Mouse (Mus musculus): ENCODE results near the gene Fbxo11. TPM values are rescaled to one million over a fixed set of nuclear protein-coding genes. Genes with fewer than 3 reads are reported as not detected.

The Fbxo11 gene
- polyA plus RNA-seq, 1 experiment from 2014 or later: 20.7 TPM

DNA sequence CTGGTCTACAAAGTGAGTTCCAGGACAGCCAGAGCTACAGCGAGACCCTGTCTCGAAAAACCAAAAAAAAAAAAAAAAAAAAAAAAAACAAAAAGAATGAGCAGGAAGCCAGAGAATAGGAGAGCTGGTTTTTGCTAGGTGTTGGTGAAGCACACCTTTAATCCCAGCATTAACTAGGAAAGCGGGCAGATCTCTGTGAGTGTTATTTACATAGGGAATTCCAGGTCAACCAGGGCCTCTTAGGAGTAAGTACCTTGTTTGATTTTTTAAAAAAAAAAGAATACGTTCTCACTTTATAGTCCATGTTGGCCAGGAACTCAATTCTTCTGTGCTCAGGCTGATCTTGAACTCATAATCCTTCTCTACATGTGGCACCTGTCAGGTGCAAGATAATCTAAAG, 13.4 kb downstream of the Fbxo11 start:
- no peaks in the 10 kb centered on the region for H3K27me3 ChIP-seq (ENCODE audit: control insufficient read depth, insufficient read depth, low read length)
- no peak overlapping the region for H3K27ac ChIP-seq (replicated peaks in 1 of 2; ENCODE audit: control insufficient read depth in 1 of 2, insufficient read depth in 1 of 2, low read depth in 2 of 2, low read length in 2 of 2)
- no peak overlapping the region for H3K9ac ChIP-seq (ENCODE audit: low read length)
- peaks cover 0 to 10% of the 10 kb centered on the region in 2 experiments; a peak in 3 of 4 replicates for H3K4me1 ChIP-seq (ENCODE audit: control insufficient read depth in 2 of 2, insufficient read depth in 2 of 2, low read length in 2 of 2)
- no peak overlapping the region for H3K4me2 ChIP-seq (ENCODE audit: low read length)
- H3K36me3 ChIP-seq (ENCODE audit: control insufficient read depth, insufficient read depth, low read length): no peaks in the 10 kb centered on the region
- H3K9me3 ChIP-seq (ENCODE audit: control insufficient read depth, low read length): no peaks in the 10 kb centered on the region
- no peak for ATAC-seq (ENCODE audit: insufficient number of reproducible peaks, insufficient read depth, low FRiP score, low read depth)
- no peak overlapping the region for H3K4me3 ChIP-seq (ENCODE audit: control insufficient read depth in 1 of 2, insufficient read depth in 1 of 2, low read depth in 1 of 2, low read length in 2 of 2)
- 95% methylated on average over 4 of the region's 4 CpGs for WGBS

DNA sequence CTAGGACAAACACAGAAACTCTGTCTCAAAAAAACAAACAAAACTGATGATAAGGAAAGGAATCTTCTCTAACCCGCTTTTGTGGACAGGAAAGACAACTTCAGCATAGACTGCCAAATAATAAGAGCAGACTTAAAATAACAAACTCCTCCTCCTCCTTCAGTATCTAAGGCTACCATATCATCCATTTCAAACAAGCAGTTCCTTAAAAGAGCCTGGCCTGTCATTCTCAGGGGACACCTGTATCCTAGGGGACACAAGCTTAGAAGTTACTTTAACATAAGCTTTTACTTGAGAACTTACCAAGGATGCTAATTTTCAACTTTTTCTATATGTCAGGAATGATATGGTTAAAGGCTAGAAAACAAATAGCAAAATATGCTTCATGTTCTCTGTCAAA, 14.2 kb downstream of the Fbxo11 start:
- Histone ChIP-seq H3K4me3 (ENCODE audit: control insufficient read depth in 1 of 2, insufficient read depth in 1 of 2, low read depth in 1 of 2, low read length in 2 of 2) (no peak overlapping the region), H3K4me2 (ENCODE audit: low read length) (no peak overlapping the region), H3K36me3 (ENCODE audit: control insufficient read depth, insufficient read depth, low read length) (no peaks in the 10 kb centered on the region), H3K27ac (replicated peaks in 1 of 2; ENCODE audit: control insufficient read depth in 1 of 2, insufficient read depth in 1 of 2, low read depth in 2 of 2, low read length in 2 of 2) (no peak overlapping the region), H3K9me3 (ENCODE audit: control insufficient read depth, low read length) (no peaks in the 10 kb centered on the region), H3K27me3 (ENCODE audit: control insufficient read depth, insufficient read depth, low read length) (no peaks in the 10 kb centered on the region), H3K4me1 (ENCODE audit: control insufficient read depth in 2 of 2, insufficient read depth in 2 of 2, low read length in 2 of 2) (peaks cover 0 to 3% of the 10 kb centered on the region in 2 experiments; a peak in 2 of 4 replicates), H3K9ac (ENCODE audit: low read length) (no peak overlapping the region)
- ATAC-seq (ENCODE audit: insufficient number of reproducible peaks, insufficient read depth, low FRiP score, low read depth): no peak
- 60% methylated on average over 1 of the region's 1 CpGs for WGBS

DNA sequence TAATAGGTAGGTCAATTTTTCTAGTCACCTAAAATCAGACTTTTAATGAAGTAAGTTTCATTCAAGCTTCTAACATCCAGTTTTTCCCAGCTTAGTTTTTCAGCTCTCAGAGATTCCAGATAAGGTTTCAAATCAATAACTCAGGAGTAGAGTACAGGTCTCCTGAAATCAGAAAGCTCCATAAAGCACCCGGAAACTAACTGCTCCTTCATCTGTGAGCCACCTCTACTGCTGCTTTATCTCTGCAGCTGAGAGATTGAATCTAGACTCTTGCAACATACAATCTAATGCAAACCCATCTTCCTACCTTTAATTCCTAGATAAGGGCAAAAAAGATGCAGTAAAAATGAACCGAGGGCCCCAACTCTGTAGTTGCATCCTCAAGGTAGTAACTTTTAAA, 14.8 kb downstream of the Fbxo11 start:
- Histone ChIP-seq H3K9ac (ENCODE audit: low read length) (no peak overlapping the region), H3K4me3 (ENCODE audit: control insufficient read depth in 1 of 2, insufficient read depth in 1 of 2, low read depth in 1 of 2, low read length in 2 of 2) (no peak overlapping the region), H3K36me3 (ENCODE audit: control insufficient read depth, insufficient read depth, low read length) (no peaks in the 10 kb centered on the region), H3K4me2 (ENCODE audit: low read length) (no peak overlapping the region), H3K27me3 (ENCODE audit: control insufficient read depth, insufficient read depth, low read length) (no peaks in the 10 kb centered on the region), H3K4me1 (ENCODE audit: control insufficient read depth in 2 of 2, insufficient read depth in 2 of 2, low read length in 2 of 2) (peaks cover 0 to 4% of the 10 kb centered on the region in 2 experiments; a peak in 2 of 4 replicates), H3K27ac (replicated peaks in 1 of 2; ENCODE audit: control insufficient read depth in 1 of 2, insufficient read depth in 1 of 2, low read depth in 2 of 2, low read length in 2 of 2) (no peak overlapping the region), H3K9me3 (ENCODE audit: control insufficient read depth, low read length) (no peaks in the 10 kb centered on the region)
- WGBS: 93% methylated on average over 2 of the region's 2 CpGs
- ATAC-seq (ENCODE audit: insufficient number of reproducible peaks, insufficient read depth, low FRiP score, low read depth): no peak

DNA sequence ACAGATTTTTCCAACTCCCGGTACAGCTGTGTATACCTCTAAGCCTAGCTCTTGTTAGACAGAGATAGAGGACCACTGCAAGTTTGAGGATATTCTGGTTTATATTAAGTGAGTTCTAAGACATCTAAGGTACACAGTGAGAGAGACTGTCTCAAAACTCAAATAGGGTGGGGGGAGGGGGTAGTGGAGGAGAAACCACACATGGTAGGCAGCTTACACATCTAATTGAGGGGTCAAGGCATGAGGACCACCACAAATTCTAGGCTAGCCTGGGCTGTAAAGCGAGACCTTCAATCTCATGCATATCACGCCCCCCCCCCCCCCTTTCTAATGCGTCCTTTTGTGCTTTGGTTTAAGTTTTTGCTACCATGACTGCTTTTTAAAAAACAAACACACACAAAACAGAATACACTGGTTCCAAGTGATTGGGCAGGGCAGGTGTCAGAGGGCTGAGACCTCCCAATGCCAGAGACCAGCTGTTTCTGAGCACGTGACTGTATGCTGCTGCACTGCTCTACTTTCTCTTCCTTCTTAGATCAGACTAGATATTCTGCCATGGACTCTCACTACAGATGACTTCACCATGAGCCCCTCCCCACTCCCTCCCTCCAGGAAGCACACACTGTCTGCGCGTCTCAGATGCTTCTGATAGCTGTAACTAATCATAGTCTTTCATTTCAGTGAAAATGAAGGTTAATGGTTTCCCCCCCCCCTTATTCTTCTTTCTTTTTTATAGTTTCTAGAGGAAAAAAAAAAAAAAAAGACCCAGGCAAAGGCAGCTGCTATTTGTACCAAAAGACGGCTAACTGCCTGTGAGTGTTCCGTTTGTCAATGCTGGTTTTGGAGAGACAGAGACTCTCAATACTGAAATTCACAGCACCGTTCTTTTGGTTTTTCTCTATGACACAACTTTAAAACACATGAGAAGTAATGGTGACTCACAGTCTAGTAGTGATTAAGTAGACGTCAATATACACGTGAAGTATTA, 22.7 kb downstream of the Fbxo11 start:
- no peak overlapping the region for H3K9ac ChIP-seq (ENCODE audit: low read length)
- H3K4me1 ChIP-seq (ENCODE audit: control insufficient read depth in 2 of 2, insufficient read depth in 2 of 2, low read length in 2 of 2): peaks cover 0 to 19% of the 10 kb centered on the region in 2 experiments; a peak in 3 of 4 replicates
- no peaks in the 10 kb centered on the region for H3K27me3 ChIP-seq (ENCODE audit: control insufficient read depth, insufficient read depth, low read length)
- 63% methylated on average over 12 of the region's 12 CpGs for WGBS
- H3K4me2 ChIP-seq (ENCODE audit: low read length): no peak overlapping the region
- no peak overlapping the region for H3K4me3 ChIP-seq (ENCODE audit: control insufficient read depth in 1 of 2, insufficient read depth in 1 of 2, low read depth in 1 of 2, low read length in 2 of 2)
- no peaks in the 10 kb centered on the region for H3K36me3 ChIP-seq (ENCODE audit: control insufficient read depth, insufficient read depth, low read length)
- peak; percentile 31; the same call in 1 of the 2 replicates for ATAC-seq (ENCODE audit: insufficient number of reproducible peaks, insufficient read depth, low FRiP score, low read depth)
- H3K9me3 ChIP-seq (ENCODE audit: control insufficient read depth, low read length): no peaks in the 10 kb centered on the region
- no peak overlapping the region for H3K27ac ChIP-seq (replicated peaks in 1 of 2; ENCODE audit: control insufficient read depth in 1 of 2, insufficient read depth in 1 of 2, low read depth in 2 of 2, low read length in 2 of 2)

DNA sequence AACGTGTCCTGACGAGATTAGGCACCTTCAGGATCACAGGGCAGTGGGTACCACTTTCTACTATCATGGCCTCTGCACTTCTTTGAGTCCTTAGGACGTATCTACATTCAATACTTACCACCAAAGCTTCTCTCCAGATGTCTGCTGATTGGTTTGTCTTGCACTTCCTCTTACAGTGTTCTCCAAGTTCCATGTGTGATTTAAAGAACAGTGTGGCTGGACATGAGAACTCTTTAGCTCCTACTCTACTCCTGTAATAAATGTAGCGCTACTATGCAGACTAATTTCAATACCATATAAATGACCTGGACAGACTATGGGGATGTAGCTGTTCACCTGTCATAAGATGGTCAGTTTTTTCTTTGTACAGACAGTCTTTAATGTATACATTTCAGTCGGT, 24.3 kb downstream of the Fbxo11 start:
- no peaks in the 10 kb centered on the region for H3K9me3 ChIP-seq (ENCODE audit: control insufficient read depth, low read length)
- no peaks in the 10 kb centered on the region for H3K36me3 ChIP-seq (ENCODE audit: control insufficient read depth, insufficient read depth, low read length)
- no peak overlapping the region for H3K4me2 ChIP-seq (ENCODE audit: low read length)
- no peak for ATAC-seq (ENCODE audit: insufficient number of reproducible peaks, insufficient read depth, low FRiP score, low read depth)
- no peak overlapping the region for H3K4me3 ChIP-seq (ENCODE audit: control insufficient read depth in 1 of 2, insufficient read depth in 1 of 2, low read depth in 1 of 2, low read length in 2 of 2)
- H3K9ac ChIP-seq (ENCODE audit: low read length): no peak overlapping the region
- H3K27me3 ChIP-seq (ENCODE audit: control insufficient read depth, insufficient read depth, low read length): no peaks in the 10 kb centered on the region
- peaks cover 0 to 19% of the 10 kb centered on the region in 2 experiments; a peak in 3 of 4 replicates for H3K4me1 ChIP-seq (ENCODE audit: control insufficient read depth in 2 of 2, insufficient read depth in 2 of 2, low read length in 2 of 2)
- 62% methylated on average over 5 of the region's 5 CpGs for WGBS
- no peak overlapping the region for H3K27ac ChIP-seq (replicated peaks in 1 of 2; ENCODE audit: control insufficient read depth in 1 of 2, insufficient read depth in 1 of 2, low read depth in 2 of 2, low read length in 2 of 2)

DNA sequence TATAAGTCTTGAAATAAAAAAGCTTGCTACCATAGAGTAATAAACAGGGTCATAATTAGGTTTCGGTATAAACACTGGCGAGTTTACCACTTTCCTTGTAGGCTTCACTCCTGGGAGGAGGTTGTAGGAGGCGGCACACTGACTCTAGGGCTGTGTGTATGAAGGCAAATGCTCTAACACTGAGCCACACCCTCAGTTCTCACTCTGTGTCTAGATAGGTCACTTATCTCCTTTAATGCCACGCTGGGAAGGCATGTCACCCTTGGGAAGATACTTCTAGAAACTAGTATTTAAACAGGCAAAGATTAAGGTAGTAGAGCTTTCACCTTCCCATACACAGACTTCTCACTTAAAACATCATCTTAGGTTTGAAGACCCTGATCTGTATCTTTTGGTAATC, 30.7 kb downstream of the Fbxo11 start:
- H3K9ac ChIP-seq (ENCODE audit: low read length): no peak overlapping the region
- H3K4me3 ChIP-seq (ENCODE audit: control insufficient read depth in 1 of 2, insufficient read depth in 1 of 2, low read depth in 1 of 2, low read length in 2 of 2): no peak overlapping the region
- 77% methylated on average over 4 of the region's 4 CpGs for WGBS
- no peak for ATAC-seq (ENCODE audit: insufficient number of reproducible peaks, insufficient read depth, low FRiP score, low read depth)
- peaks cover 0 to 2% of the 10 kb centered on the region in 2 experiments; a peak in 2 of 4 replicates for H3K4me1 ChIP-seq (ENCODE audit: control insufficient read depth in 2 of 2, insufficient read depth in 2 of 2, low read length in 2 of 2)
- no peaks in the 10 kb centered on the region for H3K9me3 ChIP-seq (ENCODE audit: control insufficient read depth, low read length)
- H3K4me2 ChIP-seq (ENCODE audit: low read length): no peak overlapping the region
- no peaks in the 10 kb centered on the region for H3K36me3 ChIP-seq (ENCODE audit: control insufficient read depth, insufficient read depth, low read length)
- H3K27me3 ChIP-seq (ENCODE audit: control insufficient read depth, insufficient read depth, low read length): no peaks in the 10 kb centered on the region
- no peak overlapping the region for H3K27ac ChIP-seq (replicated peaks in 1 of 2; ENCODE audit: control insufficient read depth in 1 of 2, insufficient read depth in 1 of 2, low read depth in 2 of 2, low read length in 2 of 2)

DNA sequence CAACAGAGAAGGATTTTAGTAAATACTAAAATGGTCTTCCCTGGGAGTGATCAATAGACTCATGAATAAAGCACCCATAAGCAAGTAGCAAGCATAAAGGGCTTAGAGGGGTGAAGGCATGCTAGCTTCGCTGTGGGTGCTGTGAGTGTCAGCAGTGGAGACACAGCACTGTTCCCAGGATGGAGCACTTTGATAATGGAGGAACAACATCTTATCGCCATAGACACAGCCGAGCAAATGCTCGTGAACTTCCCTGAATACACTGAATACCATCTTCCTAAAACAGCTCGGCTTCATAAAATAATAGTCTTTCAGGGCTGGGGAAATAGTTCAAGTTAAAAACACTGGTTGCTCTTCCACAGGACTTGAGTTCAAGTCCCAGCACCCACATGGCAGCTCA, 33.3 kb downstream of the Fbxo11 start:
- H3K4me1 ChIP-seq (ENCODE audit: control insufficient read depth in 2 of 2, insufficient read depth in 2 of 2, low read length in 2 of 2): peaks cover 0 to 2% of the 10 kb centered on the region in 2 experiments; a peak in 2 of 4 replicates
- ATAC-seq (ENCODE audit: insufficient number of reproducible peaks, insufficient read depth, low FRiP score, low read depth): no peak
- no peak overlapping the region for H3K9ac ChIP-seq (ENCODE audit: low read length)
- no peaks in the 10 kb centered on the region for H3K27me3 ChIP-seq (ENCODE audit: control insufficient read depth, insufficient read depth, low read length)
- WGBS: 70% methylated on average over 5 of the region's 5 CpGs
- H3K4me2 ChIP-seq (ENCODE audit: low read length): no peak overlapping the region
- H3K27ac ChIP-seq (replicated peaks in 1 of 2; ENCODE audit: control insufficient read depth in 1 of 2, insufficient read depth in 1 of 2, low read depth in 2 of 2, low read length in 2 of 2): no peak overlapping the region
- H3K4me3 ChIP-seq (ENCODE audit: control insufficient read depth in 1 of 2, insufficient read depth in 1 of 2, low read depth in 1 of 2, low read length in 2 of 2): no peak overlapping the region
- H3K36me3 ChIP-seq (ENCODE audit: control insufficient read depth, insufficient read depth, low read length): no peaks in the 10 kb centered on the region
- no peaks in the 10 kb centered on the region for H3K9me3 ChIP-seq (ENCODE audit: control insufficient read depth, low read length)

Data from heart, embryonic 14.5 days (tissue).